Mouse (Mus musculus): ENCODE measurements around the gene Frrs1.

The Frrs1 gene

DNA sequence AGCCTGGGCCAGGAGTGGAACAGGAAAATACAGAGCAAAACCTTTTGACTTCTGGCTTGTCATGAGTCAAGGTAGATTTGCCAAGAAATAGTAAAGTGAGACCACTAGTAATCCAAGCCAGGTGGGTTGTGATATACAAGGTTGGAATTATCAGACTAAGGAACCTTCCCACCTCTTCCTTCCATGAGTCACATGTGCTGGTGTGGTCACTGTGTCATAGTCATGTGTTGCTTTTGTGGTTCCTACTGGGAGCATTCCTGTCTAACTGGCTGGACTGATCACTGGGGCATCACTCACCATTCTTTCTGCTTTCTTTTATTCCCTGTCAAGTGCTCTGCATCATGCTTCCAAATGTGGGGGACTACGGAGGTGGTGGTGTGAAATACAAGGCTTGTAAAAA lies 11.2 kb upstream of the Frrs1 start:
- WGBS: 71% methylated on average over 1 of the region's 1 CpGs

DNA sequence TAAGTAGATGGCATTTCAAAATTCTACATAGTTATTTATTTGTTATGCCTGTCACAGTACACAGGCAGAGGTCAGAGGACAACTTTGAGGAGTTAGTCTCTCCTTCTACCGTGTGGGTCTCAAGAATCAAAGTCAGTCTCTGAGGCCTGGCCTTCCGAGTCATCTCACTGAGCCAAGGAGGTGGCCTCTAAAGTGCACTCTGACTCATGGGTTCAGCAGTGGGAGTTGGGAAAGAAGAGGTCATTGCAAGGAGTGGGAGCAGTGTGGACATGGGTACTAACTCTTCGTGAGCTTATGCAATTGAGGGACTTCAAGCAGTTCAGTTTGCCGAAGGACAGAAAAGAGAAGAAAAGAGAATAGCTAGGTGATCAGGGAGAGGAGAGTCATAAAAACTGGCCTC lies 10.3 kb upstream of the Frrs1 start:
- 84% methylated on average over 4 of the region's 4 CpGs for whole genome bisulfite sequencing

DNA sequence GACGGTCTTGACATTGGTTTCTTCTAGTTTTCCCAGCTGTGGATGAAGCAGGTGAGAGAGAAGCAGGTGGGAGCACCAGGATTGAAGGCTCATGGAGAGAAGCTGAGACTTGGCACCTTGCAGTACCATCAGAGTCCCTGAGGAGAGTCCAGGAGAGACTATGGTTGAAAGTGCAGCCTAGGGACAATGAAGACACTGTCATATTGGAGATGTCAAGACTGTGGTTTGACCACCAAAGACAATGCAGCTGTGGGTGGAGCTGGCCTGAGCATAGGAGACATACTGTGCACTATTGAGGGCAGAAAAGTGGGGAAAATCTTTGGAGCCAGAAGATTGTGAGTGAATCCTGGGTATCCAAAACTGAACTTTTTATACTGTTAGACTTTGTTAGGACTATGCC lies 8.9 kb upstream of the Frrs1 start:
- 93% methylated on average over 1 of the region's 1 CpGs for WGBS

DNA sequence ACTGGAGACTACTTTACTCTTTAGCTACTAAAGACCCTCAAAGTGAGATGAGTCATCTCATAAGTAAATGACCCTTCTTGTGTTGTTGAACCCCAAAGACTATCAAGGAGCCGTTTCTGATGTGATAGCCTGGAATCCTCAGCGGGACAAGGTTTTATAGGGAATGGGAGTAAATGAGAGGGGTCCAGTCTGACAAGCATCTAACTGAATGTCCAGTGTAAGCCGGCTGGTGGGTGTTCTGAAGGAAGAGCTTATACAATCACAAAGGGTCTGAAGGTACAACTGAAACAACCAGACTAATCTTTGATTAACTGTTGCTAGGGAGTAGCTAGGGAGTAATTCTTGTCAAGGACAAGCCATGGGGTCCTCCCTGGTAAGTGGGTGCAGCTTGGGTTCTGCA lies 6.8 kb upstream of the Frrs1 start:
- WGBS: 93% methylated on average over 3 of the region's 3 CpGs

DNA sequence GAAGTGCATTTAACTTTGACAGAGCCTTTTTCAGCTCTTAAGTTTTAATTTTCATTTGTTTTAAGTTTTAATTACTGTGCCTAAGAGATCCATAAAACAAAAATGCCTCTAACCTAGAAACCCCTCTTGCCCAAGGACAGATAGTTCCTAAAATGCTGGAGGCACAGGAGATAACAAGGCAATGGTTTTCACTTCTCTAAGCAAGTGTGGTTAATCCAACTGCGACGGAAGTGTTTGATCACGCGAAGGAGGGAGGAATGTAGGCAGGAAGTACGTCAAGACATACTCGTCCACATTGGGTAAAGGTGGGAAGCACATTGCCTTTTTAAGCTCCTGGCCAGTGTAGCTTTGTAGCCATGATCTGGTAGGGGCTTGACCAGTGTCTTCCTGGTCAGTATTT lies 1.7 kb upstream of the Frrs1 start:
- WGBS: 82% methylated on average over 6 of the region's 6 CpGs

DNA sequence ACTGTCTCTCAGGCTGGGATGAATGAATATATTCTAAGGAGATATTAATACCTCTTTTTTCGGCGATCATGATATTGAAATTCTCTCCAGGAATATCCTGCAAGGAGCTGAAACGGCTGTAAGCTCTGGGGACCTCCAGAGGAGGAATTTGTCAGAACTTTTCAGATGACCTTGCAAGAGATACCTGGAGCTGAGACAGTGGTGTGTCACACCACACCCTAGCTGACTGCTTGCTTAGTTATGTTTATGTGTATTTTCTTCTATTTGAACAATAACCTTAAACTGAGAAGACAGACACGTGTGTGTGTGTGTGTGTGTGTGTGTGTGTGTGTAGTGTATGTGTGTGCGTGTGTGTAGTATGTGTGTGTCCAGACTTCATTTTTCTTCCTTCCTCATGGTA lies 488 bp downstream of the Frrs1 start:
- 79% methylated on average over 5 of the region's 5 CpGs for WGBS

DNA sequence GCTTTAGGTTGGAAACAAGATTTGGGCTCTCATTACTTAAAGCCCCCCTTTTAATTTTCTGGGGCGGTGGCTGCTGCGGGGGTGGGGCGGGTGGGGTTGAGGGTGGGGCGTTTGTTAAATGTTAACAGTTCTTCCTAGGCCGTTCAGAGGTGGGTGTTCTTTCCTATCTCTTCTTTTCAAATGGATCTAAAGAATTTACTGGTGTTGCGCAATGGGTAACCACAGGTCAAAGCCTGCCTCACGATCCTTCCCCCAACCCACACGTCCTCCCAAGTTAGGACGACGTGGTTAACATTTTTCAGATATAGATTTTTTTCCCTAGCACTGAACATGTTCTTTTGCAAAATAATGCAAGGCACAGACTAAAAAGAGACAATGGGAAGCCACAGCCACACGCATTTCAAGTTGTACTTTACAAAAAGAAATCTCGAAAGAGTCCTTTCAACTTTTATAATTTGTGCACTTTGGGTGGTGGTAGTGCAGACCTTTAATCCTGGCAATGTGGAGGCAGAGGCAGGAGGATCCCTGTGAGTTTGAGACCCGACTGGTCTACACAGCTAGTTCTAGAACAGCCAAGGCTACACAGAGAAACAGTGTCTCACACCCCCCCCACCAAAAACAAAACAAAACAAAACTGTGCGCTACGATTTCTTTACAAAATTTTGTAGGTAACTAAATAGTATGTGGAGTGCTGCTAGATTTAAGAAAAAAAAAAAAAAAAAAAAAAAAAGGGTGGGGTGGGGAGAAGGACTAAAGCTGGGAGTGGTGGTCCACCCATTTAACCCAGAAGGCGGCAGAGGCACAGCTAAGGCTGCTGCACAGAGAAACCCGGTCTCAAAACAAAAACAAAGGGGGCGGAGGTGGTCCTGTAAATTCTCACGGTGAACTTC lies 1.3 kb downstream of the Frrs1 start:
- 67% methylated on average over 19 of the region's 19 CpGs for WGBS

DNA sequence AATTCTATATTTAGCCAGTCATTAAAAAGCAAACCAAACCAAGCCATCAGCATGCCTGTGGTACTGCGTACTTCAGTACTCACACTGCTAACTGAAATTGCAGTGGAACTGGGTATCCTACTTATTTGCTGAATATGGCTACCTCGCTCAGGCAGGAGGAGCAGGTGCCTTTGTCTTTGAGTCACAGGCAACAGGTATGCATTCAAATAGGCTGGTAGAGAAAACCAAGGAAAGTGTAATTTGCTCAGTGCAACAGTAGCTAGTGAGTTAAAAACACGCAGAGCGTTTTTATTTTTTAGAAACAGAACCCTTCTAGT lies 1.9 kb downstream of the Frrs1 start:
- WGBS: 4% methylated on average over 4 of the region's 4 CpGs

DNA sequence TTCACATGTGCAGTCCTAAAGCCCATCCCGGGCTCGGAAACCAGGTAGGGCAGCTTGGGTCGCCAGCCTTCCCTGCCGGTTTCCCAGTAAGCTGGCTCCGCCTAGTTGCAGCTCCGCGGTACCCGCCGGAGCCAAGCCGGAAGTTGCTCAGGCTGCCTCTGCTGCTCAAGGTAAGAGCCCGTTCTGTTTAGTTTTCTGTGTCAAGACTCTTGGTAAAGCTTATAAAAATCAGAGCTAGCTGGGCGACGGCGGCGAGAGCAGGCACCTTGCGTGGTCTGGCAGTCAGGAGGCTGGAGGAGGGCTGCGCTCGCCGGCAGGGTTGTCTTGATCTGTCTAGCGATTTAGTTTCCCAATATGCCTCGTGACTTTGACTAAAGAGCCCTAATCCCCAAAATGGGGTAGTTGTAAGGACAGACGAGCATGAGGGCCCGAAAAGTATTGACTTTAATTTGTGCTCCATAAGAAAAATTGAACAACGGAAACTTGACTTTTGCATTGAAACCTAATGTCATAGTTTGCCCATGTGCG lies 2.3 kb downstream of the Frrs1 start:
- WGBS: 1% methylated on average over 25 of the region's 25 CpGs

DNA sequence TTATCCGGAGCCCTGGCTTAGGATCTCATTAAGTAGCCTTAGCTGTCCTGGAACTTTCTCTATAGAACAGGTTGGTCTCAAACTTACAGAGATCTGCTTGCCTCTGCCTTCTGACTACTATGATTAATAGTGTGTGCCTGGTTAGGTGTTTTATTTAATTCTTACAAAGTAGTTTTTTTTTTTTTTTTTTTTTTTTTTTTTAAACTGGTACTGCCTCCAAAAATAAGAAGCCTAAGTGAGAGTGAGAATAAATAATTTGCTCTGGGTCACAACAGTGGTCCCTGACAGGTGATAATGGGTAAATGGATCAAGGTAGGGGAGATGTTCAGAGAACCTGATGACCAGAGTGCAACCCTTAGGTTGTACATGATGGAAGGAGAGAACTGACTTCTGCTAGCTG lies 3.4 kb downstream of the Frrs1 start:
- 50% methylated on average over 1 of the region's 1 CpGs for WGBS

DNA sequence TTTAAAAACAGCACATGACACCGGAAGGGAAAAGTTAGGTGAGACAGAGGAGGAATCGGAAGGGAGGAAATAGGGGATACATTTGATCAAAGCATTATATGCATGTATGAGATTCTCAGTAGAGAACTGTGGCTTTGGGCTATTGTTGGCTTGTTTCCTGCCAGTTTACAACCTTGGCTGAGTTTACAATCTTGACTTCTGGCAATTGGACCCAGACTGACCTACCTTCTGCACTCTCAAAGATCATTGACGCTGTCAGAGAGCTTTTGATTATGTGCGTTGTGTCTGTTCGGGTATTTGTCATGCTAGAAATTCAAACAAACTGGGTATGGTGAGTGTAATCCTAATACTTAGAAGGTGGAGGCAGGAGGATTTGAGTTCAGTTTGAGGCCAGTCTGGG lies 5.2 kb downstream of the Frrs1 start:
- 88% methylated on average over 5 of the region's 5 CpGs for WGBS

DNA sequence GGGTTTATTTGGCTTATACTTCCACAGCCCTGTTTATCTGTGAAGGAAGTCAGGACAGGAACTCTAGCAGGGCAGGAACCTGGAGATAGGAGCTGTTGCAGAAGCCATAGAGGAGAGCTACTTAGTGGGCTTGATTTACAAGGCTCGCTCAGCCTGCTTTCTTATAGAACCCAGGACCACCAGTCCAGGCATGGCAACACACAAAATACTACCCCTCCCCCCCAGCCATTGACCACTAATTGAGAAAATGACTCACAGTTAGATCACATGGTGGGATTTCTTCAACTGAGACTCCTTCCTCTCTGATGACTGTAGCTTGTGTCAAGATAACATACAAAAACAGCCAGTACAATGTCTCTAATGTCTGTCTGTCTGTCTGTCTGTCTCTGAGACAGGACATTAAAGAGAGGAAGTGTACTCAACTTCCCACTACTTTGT lies 6.0 kb downstream of the Frrs1 start:
- 73% methylated on average over 1 of the region's 1 CpGs for WGBS

DNA sequence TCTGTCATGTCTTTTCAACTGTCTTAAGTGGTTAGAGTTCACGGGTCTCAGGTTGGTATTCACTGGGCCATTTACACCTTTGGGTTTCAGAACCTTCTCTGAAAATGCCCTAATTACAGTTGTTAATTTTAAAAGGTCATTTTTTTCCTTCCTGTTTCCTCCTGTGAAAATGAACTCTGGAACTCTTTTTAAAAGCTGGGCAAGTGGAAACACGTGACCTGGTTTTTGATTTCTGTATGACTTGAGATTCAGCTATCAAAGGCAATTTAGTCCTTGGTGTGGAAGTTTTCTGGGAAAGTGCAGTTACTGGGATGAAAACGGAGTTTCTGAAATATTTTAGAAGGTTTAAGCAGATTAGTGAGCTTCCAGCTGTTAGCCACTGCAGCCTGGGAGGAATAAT lies 11.1 kb downstream of the Frrs1 start:
- 60% methylated on average over 3 of the region's 3 CpGs for WGBS

DNA sequence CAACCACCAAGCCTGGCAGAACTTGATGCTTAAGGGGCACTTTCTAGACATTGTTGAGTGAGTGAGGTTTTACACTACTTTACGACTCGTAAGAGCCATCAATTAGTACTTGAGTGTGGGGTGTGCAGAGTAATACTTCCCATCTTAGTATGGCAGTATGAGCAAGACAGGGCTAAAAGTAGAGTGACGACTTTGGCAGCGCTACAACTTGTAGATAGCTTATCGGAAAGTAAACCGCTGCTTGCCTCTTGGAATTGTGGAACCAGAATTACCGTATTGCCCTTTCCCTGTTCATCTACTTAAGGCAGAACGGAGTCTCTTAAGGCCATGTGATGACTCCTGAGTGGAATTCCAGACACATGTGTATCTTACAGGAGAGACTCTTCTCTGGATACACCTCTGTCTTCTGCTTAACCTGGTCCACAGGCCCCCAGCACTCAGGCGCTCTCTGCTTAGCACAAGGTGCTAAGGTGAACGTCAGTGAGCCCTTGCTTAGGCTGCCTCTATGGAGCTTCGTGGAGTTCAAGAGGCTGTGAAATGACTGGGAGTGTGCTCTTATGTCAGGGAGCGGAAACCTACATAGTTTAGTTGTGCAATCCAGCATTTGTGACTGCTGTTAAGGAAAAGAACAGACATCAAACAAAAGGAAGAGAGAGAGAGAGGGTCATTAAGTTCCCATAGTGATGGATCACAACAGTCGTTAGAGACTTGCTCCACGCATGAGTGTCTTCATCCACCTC lies 23.1 kb downstream of the Frrs1 start:
- 93% methylated on average over 14 of the region's 14 CpGs for WGBS

DNA sequence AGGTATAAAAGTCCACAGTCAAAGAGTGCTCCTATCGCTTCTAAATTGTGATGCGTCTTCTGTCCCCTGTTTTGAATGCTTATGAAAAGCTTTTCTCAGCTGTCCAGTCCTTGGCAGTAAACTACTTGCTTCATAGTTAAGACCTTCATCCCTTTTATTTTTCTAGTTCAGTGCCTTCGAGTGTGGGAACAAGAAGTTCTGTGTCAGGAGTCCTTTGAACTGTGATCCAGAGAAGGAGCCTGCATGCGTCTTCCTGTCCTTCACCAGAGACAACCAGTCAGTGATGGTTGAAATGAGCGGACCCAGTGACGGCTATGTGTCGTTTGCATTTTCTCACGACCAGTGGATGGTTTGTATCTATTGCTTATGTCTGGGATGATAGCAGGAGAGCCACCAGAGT lies 25.7 kb downstream of the Frrs1 start:
- WGBS: 72% methylated on average over 8 of the region's 8 CpGs

DNA sequence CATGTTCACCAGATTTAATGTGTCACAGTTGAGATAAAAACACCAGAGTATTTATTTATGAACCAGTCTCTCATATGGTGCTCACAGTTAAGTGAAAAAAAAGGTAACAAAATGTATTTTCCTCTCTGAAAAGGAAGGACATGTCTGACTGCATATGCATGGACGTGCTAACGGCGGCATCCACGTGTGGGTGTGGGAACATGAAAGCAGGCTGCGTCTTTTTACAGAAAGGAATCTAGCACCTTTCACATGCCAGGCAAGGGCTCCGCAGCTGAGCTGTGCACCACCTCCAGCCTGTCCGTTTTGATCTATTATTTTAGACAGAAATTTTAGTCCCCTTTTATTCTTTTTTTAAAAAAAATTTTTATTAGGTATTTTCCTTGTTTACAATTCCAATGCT lies 30.1 kb downstream of the Frrs1 start:
- 60% methylated on average over 7 of the region's 7 CpGs for whole genome bisulfite sequencing

DNA sequence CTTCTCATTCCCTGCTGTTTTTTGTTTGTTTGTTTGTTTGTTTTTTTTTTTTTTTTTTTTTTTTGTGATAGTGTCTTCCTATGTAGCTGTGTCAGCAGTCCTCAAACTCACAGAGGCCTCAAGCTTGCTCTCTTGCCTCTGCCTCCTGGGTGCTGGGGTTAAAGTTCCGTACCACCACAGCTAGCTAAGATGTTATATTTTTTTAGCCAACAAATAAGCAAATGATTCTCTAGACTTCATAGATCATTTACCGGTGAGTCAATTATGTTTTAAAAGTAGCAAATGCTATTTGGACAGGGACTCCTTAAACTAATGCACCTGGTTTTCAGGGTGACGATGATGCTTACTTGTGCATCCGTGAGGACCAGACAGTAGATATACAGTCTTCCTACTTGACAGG lies 31.3 kb downstream of the Frrs1 start:
- 97% methylated on average over 4 of the region's 4 CpGs for WGBS

DNA sequence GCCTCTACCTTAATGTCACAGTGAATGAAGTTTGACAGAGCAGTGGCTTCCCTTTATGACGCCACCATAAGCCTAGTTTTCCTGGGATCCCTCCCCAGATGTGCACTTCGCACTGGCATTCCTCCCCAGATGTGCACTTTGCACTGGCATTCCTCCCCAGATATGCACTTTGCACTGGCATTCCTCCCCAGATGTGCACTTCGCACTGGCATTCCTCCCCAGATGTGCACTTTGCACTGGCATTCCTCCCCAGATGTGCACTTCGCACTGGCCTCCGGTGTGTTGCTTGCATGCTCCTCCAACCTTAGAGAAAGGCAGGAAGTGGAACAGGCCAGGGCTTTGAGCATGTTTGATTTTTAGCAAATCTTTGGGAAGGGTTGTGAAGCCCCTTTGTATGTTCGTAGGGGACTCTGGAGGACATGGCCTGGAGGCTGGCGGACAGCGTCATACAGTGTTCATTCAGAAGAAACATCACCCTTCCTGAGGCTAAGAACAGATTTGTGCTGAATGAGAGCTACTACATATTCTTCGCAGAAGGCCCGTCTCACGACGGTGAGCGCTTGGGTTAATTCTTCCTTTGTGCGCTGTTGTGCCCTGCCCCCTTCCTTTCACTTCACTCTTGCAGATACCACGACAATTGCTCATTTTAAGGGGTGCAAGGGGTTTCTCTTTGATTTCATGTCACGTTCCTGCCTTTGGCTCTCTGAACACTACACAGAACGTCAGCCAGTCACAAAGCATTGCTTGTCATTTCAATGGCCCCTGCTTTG lies 32.4 kb downstream of the Frrs1 start:
- 79% methylated on average over 17 of the region's 17 CpGs for WGBS

DNA sequence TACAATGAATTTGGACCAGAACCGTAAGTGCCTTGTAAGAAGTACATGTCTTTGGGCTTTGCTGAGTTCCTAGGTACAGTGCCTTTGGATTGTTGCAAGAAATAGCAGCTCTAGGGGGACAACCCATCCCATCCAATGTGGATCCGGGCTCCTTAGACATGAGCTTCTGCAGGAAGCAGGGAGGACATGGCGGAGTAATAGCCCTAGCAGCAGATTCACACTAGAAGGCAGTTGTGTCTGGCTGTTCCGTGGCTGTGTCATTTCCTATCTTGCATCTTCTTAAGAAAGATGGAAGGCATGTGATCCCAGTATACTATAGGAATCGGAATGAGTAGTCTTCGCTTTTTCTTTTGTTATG lies 32.9 kb downstream of the Frrs1 start:
- WGBS: 85% methylated on average over 6 of the region's 6 CpGs

DNA sequence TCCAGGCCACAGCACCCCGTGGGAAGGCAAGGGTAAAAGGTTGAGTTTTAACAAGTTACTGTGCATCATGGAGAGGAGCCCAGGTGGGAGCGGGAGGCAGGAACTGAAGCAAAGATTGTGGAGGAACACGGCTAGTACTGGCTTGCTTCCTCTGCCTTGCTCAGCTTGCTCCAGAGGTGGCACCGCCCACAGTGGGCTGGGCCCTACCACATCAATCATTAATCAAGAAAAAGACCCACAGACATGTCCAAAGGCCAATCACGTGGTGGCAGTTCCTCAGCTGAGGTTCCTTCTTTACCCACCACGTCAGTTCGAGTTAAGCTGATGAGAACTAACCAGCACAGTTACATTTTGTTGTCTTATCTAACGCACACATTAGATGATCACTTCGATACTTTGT lies 33.6 kb downstream of the Frrs1 start:
- WGBS: 89% methylated on average over 9 of the region's 9 CpGs

DNA sequence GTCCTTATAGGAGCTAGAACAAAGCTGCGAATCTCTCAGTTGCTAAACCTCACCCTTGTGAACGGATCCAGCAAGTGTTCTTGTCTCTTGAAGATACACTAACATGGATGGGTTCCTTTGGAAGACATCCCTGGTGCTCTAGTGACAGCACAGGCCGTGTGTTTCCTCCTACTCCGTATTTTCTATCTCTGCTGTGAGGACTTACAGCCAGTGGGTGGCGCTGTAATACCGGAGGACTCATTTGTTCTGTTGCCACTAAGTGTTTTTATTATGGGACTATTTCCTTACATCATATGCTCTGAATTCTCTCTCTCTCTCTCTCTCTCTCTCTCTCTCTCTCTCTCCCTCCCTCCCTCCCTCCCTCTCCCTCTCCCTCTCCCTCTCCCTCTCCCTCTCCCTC lies 44.9 kb downstream of the Frrs1 start:
- 10% methylated on average over 6 of the region's 6 CpGs for WGBS

DNA sequence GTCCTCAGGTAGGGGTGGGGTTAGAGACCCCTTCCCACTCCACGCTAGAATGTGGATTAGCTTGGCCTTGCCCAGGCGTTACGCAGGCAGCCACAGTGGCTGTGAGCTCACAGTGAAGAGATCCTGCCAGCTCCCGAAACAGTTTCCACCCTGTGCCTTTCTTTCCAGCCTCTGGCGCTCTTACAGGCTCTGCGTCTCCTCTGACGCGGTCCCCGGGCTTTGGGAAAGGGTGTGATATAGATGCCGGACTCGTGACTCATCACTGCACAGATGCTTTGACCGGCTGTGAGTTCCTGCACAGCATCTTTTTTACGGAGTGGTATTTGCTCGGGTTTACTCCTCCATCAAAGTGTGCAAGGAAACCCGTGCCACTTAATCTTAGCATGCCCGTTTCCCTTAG lies 46.6 kb downstream of the Frrs1 start:
- WGBS: 48% methylated on average over 16 of the region's 16 CpGs
